16 mouse cellular contexts compared by ENCODE assay signal in genomic region chr8:47985243-47985642, GRCm38 (mm10). TPM values are rescaled to one million over a fixed set of nuclear protein-coding genes. Genes with fewer than 3 reads are reported as not detected.
DNase-seq lines count a peak whose midpoint lies in the region; ATAC-seq lines count a peak whose summit lies in the region.
"Had no signal": no experiment of that assay in that cellular context is flagged by ENCODE, and none has a peak within 500 bp of the region (broad histone marks: within the 10 kb centered on the region; RNA-seq: fewer than 3 reads in every experiment).

No protein-coding gene starts in this region.

- H3K9me3 ChIP-seq in heart, embryonic 13.5 days = no peaks in the 10 kb centered on the region
- H3K9me3 ChIP-seq in forebrain, embryonic 15.5 days = no peaks in the 10 kb centered on the region
- no peaks in the 10 kb centered on the region for H3K9me3 ChIP-seq in limb, embryonic 15.5 days
- H3K9me3 ChIP-seq: G1E; lung, embryonic 15.5 days had no signal

- no peak overlapping the region for H3K4me3 ChIP-seq in heart, embryonic 13.5 days
- H3K4me3 ChIP-seq in forebrain, embryonic 15.5 days = no peak overlapping the region
- H3K4me3 ChIP-seq in limb, embryonic 15.5 days = no peak overlapping the region
- H3K4me3 ChIP-seq: erythroblast, embryonic 14.5 days; lung, embryonic 15.5 days; myocyte had no signal

- no peak for ATAC-seq in heart, embryonic 13.5 days (ENCODE audit: extremely low read depth, insufficient number of reproducible peaks, low FRiP score, low TSS enrichment)
- ATAC-seq in forebrain, embryonic 15.5 days (replicated peaks) = peak; percentile 41
- no peak for ATAC-seq in limb, embryonic 15.5 days (ENCODE audit: insufficient number of reproducible peaks, low FRiP score, low TSS enrichment, low read depth)

- H3K27ac ChIP-seq in heart, embryonic 13.5 days (replicated peaks) = no peak overlapping the region
- H3K27ac ChIP-seq in forebrain, embryonic 15.5 days (replicated peaks) = no peak overlapping the region
- H3K27ac ChIP-seq in limb, embryonic 15.5 days = 0 out of 2 replicates have a peak overlapping the region, but pooled peaks have one; percentile 47
- H3K27ac ChIP-seq: lung, embryonic 15.5 days had no signal

- peaks cover 66% of the 10 kb centered on the region for H3K4me1 ChIP-seq in heart, embryonic 13.5 days
- H3K4me1 ChIP-seq in forebrain, embryonic 15.5 days = peaks cover 19% of the 10 kb centered on the region
- H3K4me1 ChIP-seq in limb, embryonic 15.5 days = peaks cover 41% of the 10 kb centered on the region

- no peaks in the 10 kb centered on the region for H3K27me3 ChIP-seq in heart, embryonic 13.5 days (replicated peaks)
- no peaks in the 10 kb centered on the region for H3K27me3 ChIP-seq in forebrain, embryonic 15.5 days
- no peaks in the 10 kb centered on the region for H3K27me3 ChIP-seq in limb, embryonic 15.5 days
- H3K27me3 ChIP-seq: lung, embryonic 15.5 days had no signal

- intact Hi-C loops in heart, postnatal 14 days (cut with DNase I) = no loop called here

- no peak overlapping the region for H3K4me2 ChIP-seq in heart, embryonic 13.5 days
- H3K4me2 ChIP-seq in forebrain, embryonic 15.5 days (replicated peaks) = no peak overlapping the region
- no peak overlapping the region for H3K4me2 ChIP-seq in limb, embryonic 15.5 days
- H3K4me2 ChIP-seq: lung, embryonic 15.5 days had no signal

- H3K9ac ChIP-seq in heart, embryonic 13.5 days = peak overlapping the region; percentile 37; the same call in 1 of the 2 replicates
- no peak overlapping the region for H3K9ac ChIP-seq in forebrain, embryonic 15.5 days (replicated peaks)
- H3K9ac ChIP-seq in limb, embryonic 15.5 days = no peak overlapping the region
- H3K9ac ChIP-seq: lung, embryonic 15.5 days had no signal

- DNase-seq in heart, postnatal 14 days = no peak
- peak; percentile 15 for DNase-seq in ZHBTc4 (ENCODE audit: low read depth, low spot score)
- no peak for DNase-seq in gastrocnemius, postnatal 4 days (ENCODE audit: low spot score in 2 of 2)
- no peak for DNase-seq in gastrocnemius, postnatal 10 days
- DNase-seq in right cerebral cortex, postnatal 10 days (ENCODE audit: low spot score in 2 of 2) = no peak
- DNase-seq: cerebellum, postnatal 14 days; heart, adult 18-20 months; heart, postnatal 36 days; right cerebral cortex, postnatal 25 days had no signal

- H3K36me3 ChIP-seq in heart, embryonic 13.5 days = peaks cover 7% of the 10 kb centered on the region
- H3K36me3 ChIP-seq in forebrain, embryonic 15.5 days = no peaks in the 10 kb centered on the region
- H3K36me3 ChIP-seq in limb, embryonic 15.5 days = no peaks in the 10 kb centered on the region
- H3K36me3 ChIP-seq: lung, embryonic 15.5 days had no signal

RNA-seq across cellular contexts. Expression of gene Wwc2, which starts 5.5 kb away (rescaled TPM):
- polyA plus RNA-seq in heart, embryonic 13.5 days (2015; fragmentation: Nextera tagmentation; extraction: Ambion mirVana) = 10.6 and 11.1 TPM in 2 replicates
- 10 to 100 TPM; 33.2 to 33.4 TPM for total RNA-seq in heart, postnatal 14 days (2021)
- 4.1 and 4.2 TPM in 2 replicates for polyA plus RNA-seq in forebrain, embryonic 15.5 days (2015; fragmentation: Nextera tagmentation; extraction: Ambion mirVana)
- polyA plus RNA-seq in limb, embryonic 15.5 days (2015; fragmentation: Nextera tagmentation; extraction: Ambion mirVana) = 9.4 and 11.9 TPM in 2 replicates
- 10 to 100 TPM; 19.5 to 20.2 TPM for total RNA-seq in gastrocnemius, postnatal 4 days (2021)
- 10 to 100 TPM; 12.8 to 14.6 TPM for total RNA-seq in gastrocnemius, postnatal 10 days (2021)
